Mouse (Mus musculus) kidney, postnatal 0 days (tissue): ENCODE results near the gene Cfap43. TPM values are rescaled to one million over a fixed set of nuclear protein-coding genes. Genes with fewer than 3 reads are reported as not detected.

Experiments used
- ATAC-seq: fragments of 200-750 bp; cut with Nextera tagmentation; replicated peaks from 2 replicates; pipeline ENCODE4 v1.8.0; 2017; ENCODE audit warnings: low read depth, moderate number of reproducible peaks, moderate TSS enrichment, moderate library complexity; ENCODE audit not compliant: low FRiP score
- DNase-seq: peaks from one replicate; pipeline ENCODE4 v3.0.0-alpha.2; 2016; ENCODE audit warnings: low spot score
- H3K27ac ChIP-seq: fragments of 300-500 bp; sonication (generic); 2 replicates; pipeline ENCODE4 v1.5.1; 2014; ENCODE audit warnings: mild to moderate bottlenecking
- H3K27me3 ChIP-seq: fragments of 300-500 bp; sonication (generic); 2 replicates; pipeline ENCODE4 v1.6.1; 2014; ENCODE audit warnings: low read length, mixed read lengths; ENCODE audit not compliant: insufficient read depth
- H3K36me3 ChIP-seq: fragments of 300-500 bp; sonication (generic); 2 replicates; pipeline ENCODE4 v1.6.1; 2014; ENCODE audit warnings: low read length, mixed read lengths; ENCODE audit not compliant: insufficient read depth
- H3K4me1 ChIP-seq: fragments of 300-500 bp; sonication (generic); replicated peaks from 2 replicates; pipeline ENCODE4 v1.6.1; 2014; ENCODE audit warnings: antibody characterized with exemption, low read length, mixed read lengths; ENCODE audit not compliant: insufficient read depth
- H3K4me2 ChIP-seq: fragments of 300-500 bp; sonication (generic); 2 replicates; pipeline ENCODE4 v1.6.1; 2014; ENCODE audit warnings: mild to moderate bottlenecking, low read length, moderate library complexity, mixed read lengths
- H3K4me3 ChIP-seq: fragments of 300-500 bp; sonication (generic); replicated peaks from 2 replicates; pipeline ENCODE4 v1.5.1; 2014; ENCODE audit warnings: low read depth, low read length
- H3K9ac ChIP-seq: fragments of 300-500 bp; sonication (generic); 2 replicates; pipeline ENCODE4 v1.6.1; 2014; ENCODE audit warnings: low read depth, low read length
- H3K9me3 ChIP-seq: fragments of 300-500 bp; sonication (generic); replicated peaks from 2 replicates; pipeline ENCODE4 v1.6.1; 2016; ENCODE audit warnings: low read length, inconsistent platforms, mixed read lengths
- CTCF ChIP-seq: IDR thresholded peaks from 2 replicates; pipeline ENCODE4 v1.5.1; 2016; ENCODE audit warnings: antibody characterized with exemption, low read depth, mild to moderate bottlenecking, moderate library complexity
- WGBS: fragments of 180-500 bp; shearing (Covaris S2); extraction: QIAGEN DNeasy Blood & Tissue Kit; methylation state at CpG from one replicate; pipeline ENCODE4 v1.1.7; 2014; 5-methylcytosine and 5-hydroxymethylcytosine counted together
- polyA plus RNA-seq: library from polyadenylated mRNA; unstranded; fragments of >200 nt; fragmentation: Nextera tagmentation; extraction: Ambion mirVana; gene quantifications from 2 replicates; pipeline ENCODE4 v1.2.1, GENCODE M21; 2015

Cfap43 gene
- polyA plus RNA-seq, 1 experiment from 2014 or later: 0.16 TPM

GRCm38 (mm10) chr19:47710376-47710775 is 208.7 kb downstream of the Cfap43 start:
- Histone ChIP-seq H3K27me3 (no peaks in the 10 kb centered on the region), H3K4me2 (no peak overlapping the region), H3K36me3 (no peaks in the 10 kb centered on the region), H3K9me3 (no peaks in the 10 kb centered on the region), H3K4me1 (no peaks in the 10 kb centered on the region), H3K4me3 (no peak overlapping the region), H3K27ac (no peak overlapping the region), H3K9ac (no peak overlapping the region)
- ATAC-seq (no peak), DNase-seq (no peak)
- no peak for TF ChIP-seq CTCF
- WGBS: 76% methylated on average over 4 of the region's 4 CpGs

DNA sequence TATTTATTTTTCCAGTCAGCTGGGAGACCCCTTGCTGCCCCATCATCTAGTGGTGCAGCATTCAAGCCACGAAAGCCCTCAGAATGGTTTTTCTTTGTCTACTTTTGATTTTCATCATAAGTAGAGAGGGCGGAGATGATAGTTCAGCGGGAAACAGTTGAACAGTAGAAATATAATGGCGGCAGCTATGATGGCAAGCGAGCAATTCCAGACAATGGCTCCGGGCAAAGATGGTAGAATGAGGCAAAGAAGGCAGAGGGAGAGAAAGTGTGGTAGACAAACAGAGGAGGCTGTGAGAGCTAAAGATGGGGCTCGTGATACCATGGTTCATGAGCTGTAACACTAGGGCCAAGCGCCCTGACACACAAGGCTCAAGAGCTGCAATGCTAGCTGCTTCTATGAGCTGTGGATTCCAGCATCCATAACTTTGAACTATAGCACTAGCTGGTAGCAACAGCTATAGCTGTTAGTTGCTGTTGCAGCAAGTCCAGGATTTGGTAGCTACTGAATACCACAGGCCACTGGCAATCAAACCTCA is 213.2 kb downstream of the Cfap43 start:
- no peak overlapping the region for H3K4me3 ChIP-seq
- no peak overlapping the region for H3K27ac ChIP-seq
- no peak for DNase-seq
- no peak for ATAC-seq
- no peaks in the 10 kb centered on the region for H3K27me3 ChIP-seq
- no peaks in the 10 kb centered on the region for H3K4me1 ChIP-seq
- no peak overlapping the region for H3K9ac ChIP-seq
- no peak for TF ChIP-seq CTCF
- WGBS: 92% methylated on average over 8 of the region's 8 CpGs
- no peaks in the 10 kb centered on the region for H3K36me3 ChIP-seq
- H3K4me2 ChIP-seq: no peak overlapping the region
- no peaks in the 10 kb centered on the region for H3K9me3 ChIP-seq

- Histone ChIP-seq H3K4me3 (no peak overlapping the region), H3K4me2 (no peak overlapping the region), H3K4me1 (no peaks in the 10 kb centered on the region), H3K36me3 (no peaks in the 10 kb centered on the region), H3K9me3 (no peaks in the 10 kb centered on the region), H3K9ac (no peak overlapping the region), H3K27me3 (no peaks in the 10 kb centered on the region), H3K27ac (no peak overlapping the region)
- WGBS: 64% methylated on average over 13 of the region's 13 CpGs
- DNase-seq (no peak), ATAC-seq (no peak)
- no peak for TF ChIP-seq CTCF
These were observed 213.9 kb downstream of the Cfap43 start for GRCm38 (mm10) chr19:47705080-47705771.

- no peaks in the 10 kb centered on the region for H3K4me1 ChIP-seq
- DNase-seq (no peak), ATAC-seq (no peak)
- no peak overlapping the region for H3K27ac ChIP-seq
- no peaks in the 10 kb centered on the region for H3K36me3 ChIP-seq
- H3K27me3 ChIP-seq: no peaks in the 10 kb centered on the region
- no peak overlapping the region for H3K9ac ChIP-seq
- no peak for TF ChIP-seq CTCF
- H3K9me3 ChIP-seq: no peaks in the 10 kb centered on the region
- H3K4me3 ChIP-seq: no peak overlapping the region
- 87% methylated on average over 8 of the region's 8 CpGs for whole genome bisulfite sequencing
- H3K4me2 ChIP-seq: no peak overlapping the region
These were observed 218.6 kb downstream of the Cfap43 start for GRCm38 (mm10) chr19:47700509-47700908.

- 19% methylated on average over 9 of the region's 9 CpGs for WGBS
- no peak for TF ChIP-seq CTCF
- DNase-seq (peak; percentile 68), ATAC-seq (no peak)
- H3K27me3 ChIP-seq: no peaks in the 10 kb centered on the region
- no peak overlapping the region for H3K4me3 ChIP-seq
- H3K4me1 ChIP-seq: no peaks in the 10 kb centered on the region
- no peak overlapping the region for H3K9ac ChIP-seq
- H3K9me3 ChIP-seq: no peaks in the 10 kb centered on the region
- H3K4me2 ChIP-seq: no peak overlapping the region
- H3K36me3 ChIP-seq: no peaks in the 10 kb centered on the region
- H3K27ac ChIP-seq: no peak overlapping the region
These were observed 219.3 kb downstream of the Cfap43 start for GRCm38 (mm10) chr19:47699743-47700142.

DNA sequence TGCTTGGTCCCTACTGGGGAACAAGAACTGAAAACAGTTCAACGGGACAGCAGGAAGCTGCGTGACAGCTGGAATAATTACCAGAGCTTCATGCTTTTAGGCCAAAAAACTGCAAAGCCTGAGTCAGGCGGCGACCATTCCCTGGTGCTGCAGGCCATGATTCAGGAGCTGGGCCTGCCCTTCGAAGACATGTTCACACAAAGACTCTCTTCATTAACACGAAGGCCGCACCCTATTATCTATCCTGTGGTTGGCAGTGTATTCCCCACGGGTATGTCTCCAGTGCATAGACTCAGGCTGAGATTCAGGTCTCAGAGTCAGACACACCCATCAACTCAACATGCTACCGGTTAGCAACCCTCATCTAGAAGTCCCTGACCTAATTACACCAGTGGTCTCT is 220.8 kb downstream of the Cfap43 start:
- Histone ChIP-seq H3K36me3 (no peaks in the 10 kb centered on the region), H3K4me2 (no peak overlapping the region), H3K27ac (no peak overlapping the region), H3K9ac (no peak overlapping the region), H3K27me3 (no peaks in the 10 kb centered on the region), H3K4me1 (no peaks in the 10 kb centered on the region), H3K9me3 (no peaks in the 10 kb centered on the region), H3K4me3 (no peak overlapping the region)
- no peak for ATAC-seq
- DNase-seq: no peak
- TF ChIP-seq CTCF: no peak
- 75% methylated on average over 9 of the region's 9 CpGs for WGBS
